Mouse (Mus musculus): ENCODE measurements around the gene Vangl1. TPM values are rescaled to one million over a fixed set of nuclear protein-coding genes. Genes with fewer than 3 reads are reported as not detected.

Gene Vangl1
- polyA plus RNA-seq, 1 experiment from 2014 or later, result 4.0 TPM

Other genes starting within 250 kb of the Vangl1 start
- gene Nhlh2, start 194.6 kb downstream of the Vangl1 start, polyA plus RNA-seq (2015; fragmentation: Nextera tagmentation; extraction: Ambion mirVana), result 24.3 and 25.4 TPM in 2 replicates
- 0.13 and 0.19 TPM in 2 replicates for gene Casq2, start 118.3 kb downstream of the Vangl1 start, polyA plus RNA-seq (2015; fragmentation: Nextera tagmentation; extraction: Ambion mirVana)